Comparison of ENCODE assay signal across 21 mouse cellular contexts in genomic region chr16:52000043-52000442, GRCm38 (mm10). TPM values are rescaled to one million over a fixed set of nuclear protein-coding genes. Genes with fewer than 3 reads are reported as not detected.
DNase-seq lines count a peak whose midpoint lies in the region; ATAC-seq and TF ChIP-seq lines count a peak whose summit lies in the region.
"Had no signal": no experiment of that assay in that cellular context is flagged by ENCODE, and none has a peak within 500 bp of the region (broad histone marks: within the 10 kb centered on the region; RNA-seq: fewer than 3 reads in every experiment).

No protein-coding gene starts in this region.

- H3K36me3 ChIP-seq in macrophage (ENCODE audit: inconsistent target) = no peaks in the 10 kb centered on the region
- H3K36me3 ChIP-seq in midbrain, embryonic 10.5 days = no peaks in the 10 kb centered on the region
- H3K36me3 ChIP-seq: embryonic facial prominence, embryonic 15.5 days; forebrain, embryonic 12.5 days; heart, embryonic 13.5 days; hindbrain, embryonic 13.5 days had no signal

- peak overlapping the region; percentile 52; the same call in 1 of the 2 replicates for H3K27ac ChIP-seq in bone marrow macrophage, adult 2 months (ENCODE audit: insufficient read depth, low read depth, low read length)
- 0 out of 2 replicates have a peak overlapping the region, but pooled peaks have one; percentile 5 for H3K27ac ChIP-seq in macrophage
- no peak overlapping the region for H3K27ac ChIP-seq in midbrain, embryonic 10.5 days (replicated peaks)
- H3K27ac ChIP-seq: embryonic facial prominence, embryonic 15.5 days; forebrain, embryonic 12.5 days; heart, embryonic 13.5 days; hindbrain, embryonic 13.5 days; hindbrain, postnatal 0 days had no signal

- no peak overlapping the region for H3K4me3 ChIP-seq in bone marrow macrophage, adult 2 months (ENCODE audit: insufficient read depth, low read length)
- H3K4me3 ChIP-seq in macrophage (ENCODE audit: inconsistent target) = no peak overlapping the region
- H3K4me3 ChIP-seq in midbrain, embryonic 10.5 days = no peak overlapping the region
- H3K4me3 ChIP-seq: embryonic facial prominence, embryonic 15.5 days; forebrain, embryonic 12.5 days; heart, embryonic 13.5 days; hindbrain, embryonic 13.5 days had no signal

- H3K4me1 ChIP-seq in bone marrow macrophage, adult 2 months (ENCODE audit: control insufficient read depth, insufficient read depth, low read length) = peaks cover 7% of the 10 kb centered on the region
- H3K4me1 ChIP-seq in midbrain, embryonic 10.5 days = no peaks in the 10 kb centered on the region
- H3K4me1 ChIP-seq: embryonic facial prominence, embryonic 15.5 days; forebrain, embryonic 12.5 days; heart, embryonic 13.5 days; hindbrain, embryonic 13.5 days had no signal

- H3K27me3 ChIP-seq in midbrain, embryonic 10.5 days (ENCODE audit: low read depth, poor library complexity, severe bottlenecking) = no peaks in the 10 kb centered on the region
- H3K27me3 ChIP-seq: CH12.LX; embryonic facial prominence, embryonic 15.5 days; forebrain, embryonic 12.5 days; heart, embryonic 13.5 days; hindbrain, embryonic 13.5 days had no signal

- DNase-seq in 3T3-L1 (ENCODE audit: low read depth, low spot score) = peak; percentile 84
- peak; percentile 31 for DNase-seq in Muller cell, postnatal 12 days (ENCODE audit: inconsistent ontology term)
- no peak for DNase-seq in heart, adult 11 months
- DNase-seq in midbrain, embryonic 10.5 days (ENCODE audit: low spot score) = no peak
- DNase-seq: adrenal gland, postnatal 14 days; cerebellum, adult 18-20 months; cerebellum, postnatal 10 days; embryo, embryonic 11 days; gastrocnemius, postnatal 10 days; heart, postnatal 4 days; kidney, adult 11 months had no signal

- no peaks in the 10 kb centered on the region for H3K9me3 ChIP-seq in midbrain, embryonic 10.5 days (replicated peaks)
- H3K9me3 ChIP-seq: embryonic facial prominence, embryonic 15.5 days; forebrain, embryonic 12.5 days; heart, embryonic 13.5 days; hindbrain, embryonic 13.5 days had no signal

- no peak for TF ChIP-seq CTCF in bone marrow macrophage, adult 2 months (IDR thresholded peaks at IDR 0.05; ENCODE audit: low read depth, low read length)

- no peak for TF ChIP-seq POLR2A in bone marrow macrophage, adult 2 months (IDR thresholded peaks at IDR 0.05; ENCODE audit: borderline replicate concordance, low read depth, low read length)

- no peak for ATAC-seq in granulocyte monocyte progenitor cell, adult 5-6 weeks (replicated peaks; ENCODE audit: poor library complexity, severe bottlenecking)
- ATAC-seq: forebrain, embryonic 16.5 days; hindbrain, postnatal 0 days had no signal

- 37% methylated on average over 3 of the region's 3 CpGs for WGBS in macrophage (ENCODE audit: missing documents)
- 91% methylated on average over 3 of the region's 3 CpGs for WGBS in midbrain, embryonic 10.5 days

- no peaks in the 10 kb centered on the region for H3K79me2 ChIP-seq in macrophage (ENCODE audit: inconsistent target)

RNA-seq across cellular contexts. Expression of gene Cblb, which starts 31.0 kb away (rescaled TPM):
- 12.1 and 13.6 TPM in 2 replicates for polyA plus RNA-seq in bone marrow macrophage, adult 2 months (2012; ENCODE audit: insufficient read depth, insufficient read length, missing spikeins)
- total RNA-seq in macrophage (2018; cell fraction: chromatin; rRNA removed) = 100 to 1,000 TPM in 25 of 26 experiments, 10 to 100 TPM in 1; 92.5 to 359 (median 198) TPM
- 10 to 100 TPM; 26.4 to 76.5 (median 50.1) TPM for total RNA-seq in macrophage (2018; cell fraction: cytosol; rRNA removed)
- 100 to 1,000 TPM in 25 of 26 experiments, 10 to 100 TPM in 1; 67.6 to 284 (median 142) TPM for total RNA-seq in macrophage (2018; cell fraction: nucleus; rRNA removed)
- polyA plus RNA-seq in macrophage (2018) = 30.7 to 36.8 TPM (median 33.5 TPM) in 3 replicates
- 20.9 and 30.2 TPM in 2 replicates for total RNA-seq in granulocyte monocyte progenitor cell, adult 5-6 weeks (2014; fragmentation: Nextera tagmentation)
- 7.9 and 8.2 TPM in 2 replicates for total RNA-seq in granulocyte monocyte progenitor cell, adult 5-6 weeks (2017)
- polyA plus RNA-seq in midbrain, embryonic 10.5 days (2016; fragmentation: Nextera tagmentation; extraction: Ambion mirVana) = 28.3 and 33.5 TPM in 2 replicates

Comparison
In these comparisons a context has a peak if more than half of its experiments do, and no peak if none do; other contexts are left out.
1. DNase-seq: peak in 3T3-L1 (single experiment) and Muller cell, postnatal 12 days (single experiment); none in heart, adult 11 months (single experiment) and midbrain, embryonic 10.5 days (single experiment).